Mouse (Mus musculus): ENCODE data around the gene Cables2. TPM values are rescaled to one million over a fixed set of nuclear protein-coding genes. Genes with fewer than 3 reads are reported as not detected.

Gene Cables2
- polyA plus RNA-seq, 1 experiment from 2014 or later: 16.8 TPM

DNA sequence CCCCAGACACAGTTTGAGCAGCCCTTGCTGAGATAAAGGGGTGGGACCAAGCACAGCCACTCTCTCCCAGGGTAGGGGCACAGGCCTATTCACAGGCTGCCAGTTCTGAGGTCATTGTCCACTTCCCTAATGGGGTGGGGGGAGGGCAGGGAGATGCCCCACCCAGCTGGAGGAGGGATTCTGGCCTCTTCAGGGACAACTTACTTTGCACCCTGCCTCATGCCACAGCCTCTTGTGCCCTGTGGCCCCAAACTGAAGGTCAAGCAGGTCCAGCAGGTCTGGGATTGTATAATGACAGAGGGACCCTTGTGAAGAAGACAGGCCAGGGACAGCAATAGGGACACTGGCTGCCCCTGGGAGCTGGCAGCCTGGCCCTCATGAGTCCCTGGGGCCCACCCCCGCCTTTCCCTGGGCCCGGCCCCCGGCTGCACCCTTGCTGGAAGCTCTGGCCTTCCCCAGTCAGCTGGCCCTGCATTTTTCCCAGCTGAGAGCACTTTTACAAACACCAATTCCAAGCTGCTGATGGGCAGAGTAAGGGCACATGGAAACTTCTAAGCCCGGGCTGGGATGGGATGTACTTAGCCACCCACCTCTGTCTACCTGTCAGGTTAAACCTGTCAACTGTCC, 58.8 kb downstream of the Cables2 start:
- DNase-seq (ENCODE audit: low spot score) (no peak), ATAC-seq (replicated peaks; ENCODE audit: low FRiP score) (no peak)
- Histone ChIP-seq H3K4me2 (ENCODE audit: low read depth, low read length, severe bottlenecking) (no peak overlapping the region), H3K9ac (ENCODE audit: low read length) (no peak overlapping the region; the same call in 1 of the 2 replicates), H3K4me1 (replicated peaks; ENCODE audit: control insufficient read depth, insufficient read depth, low read length) (peaks cover 5% of the 10 kb centered on the region; the same call in 1 of the 2 replicates), H3K9me3 (ENCODE audit: control insufficient read depth, low read length) (no peaks in the 10 kb centered on the region), H3K4me3 (ENCODE audit: low read depth, low read length) (no peak overlapping the region), H3K27ac (ENCODE audit: low read depth, low read length) (no peak overlapping the region), H3K27me3 (ENCODE audit: control insufficient read depth, insufficient read depth, low read length) (no peaks in the 10 kb centered on the region), H3K36me3 (ENCODE audit: control insufficient read depth, insufficient read depth, low read length) (no peaks in the 10 kb centered on the region)
- 90% methylated on average over 4 of the region's 4 CpGs for WGBS

DNA sequence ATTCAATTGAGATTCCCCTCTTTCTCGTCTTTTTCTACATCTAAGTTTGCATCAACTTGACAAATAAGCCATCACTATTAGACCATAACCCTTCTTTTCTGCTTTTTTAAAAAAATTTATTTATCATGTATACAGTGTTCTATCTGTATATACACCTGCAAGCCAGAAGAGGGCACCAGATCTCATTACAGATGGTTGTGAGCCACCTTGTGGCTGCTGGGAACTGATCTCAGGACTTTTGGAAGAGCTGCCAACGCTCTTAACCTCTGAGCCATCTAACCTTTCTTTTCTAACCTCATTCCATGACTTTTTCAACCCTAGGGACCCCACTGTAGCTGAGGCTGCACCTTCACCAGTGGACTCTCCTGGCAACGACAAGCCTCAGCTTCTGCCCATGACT, 61.0 kb downstream of the Cables2 start:
- ATAC-seq (replicated peaks; ENCODE audit: low FRiP score): no peak
- H3K9ac ChIP-seq (ENCODE audit: low read length): no peak overlapping the region
- no peaks in the 10 kb centered on the region for H3K9me3 ChIP-seq (ENCODE audit: control insufficient read depth, low read length)
- H3K27ac ChIP-seq (ENCODE audit: low read depth, low read length): no peak overlapping the region
- no peaks in the 10 kb centered on the region for H3K27me3 ChIP-seq (ENCODE audit: control insufficient read depth, insufficient read depth, low read length)
- H3K4me3 ChIP-seq (ENCODE audit: low read depth, low read length): no peak overlapping the region
- WGBS: 93% methylated on average over 3 of the region's 3 CpGs
- DNase-seq (ENCODE audit: low spot score): no peak
- H3K36me3 ChIP-seq (ENCODE audit: control insufficient read depth, insufficient read depth, low read length): no peaks in the 10 kb centered on the region
- H3K4me2 ChIP-seq (ENCODE audit: low read depth, low read length, severe bottlenecking): no peak overlapping the region
- H3K4me1 ChIP-seq (replicated peaks; ENCODE audit: control insufficient read depth, insufficient read depth, low read length): 0 out of 2 replicates have a peak, but pooled peaks cover 4% of the 10 kb centered on the region

GRCm38 (mm10) chr2:180208976-180209375, 64.3 kb downstream of the Cables2 start:
- no peak for ATAC-seq (replicated peaks; ENCODE audit: low FRiP score)
- Histone ChIP-seq H3K27ac (ENCODE audit: low read depth, low read length) (no peak overlapping the region), H3K9me3 (ENCODE audit: control insufficient read depth, low read length) (no peaks in the 10 kb centered on the region), H3K9ac (ENCODE audit: low read length) (no peak overlapping the region), H3K27me3 (ENCODE audit: control insufficient read depth, insufficient read depth, low read length) (no peaks in the 10 kb centered on the region), H3K36me3 (ENCODE audit: control insufficient read depth, insufficient read depth, low read length) (no peaks in the 10 kb centered on the region), H3K4me3 (ENCODE audit: low read depth, low read length) (no peak overlapping the region), H3K4me1 (replicated peaks; ENCODE audit: control insufficient read depth, insufficient read depth, low read length) (no peaks in the 10 kb centered on the region), H3K4me2 (ENCODE audit: low read depth, low read length, severe bottlenecking) (no peak overlapping the region)
- no peak for DNase-seq (ENCODE audit: low spot score)
- WGBS: 89% methylated on average over 1 of the region's 1 CpGs

Small RNA genes within 50 kb of the gene (microRNA-seq; reads per million reads assigned to microRNA genes)
- gene Mir3091 (ENCODE audit: insufficient number of aligned reads): not detected

Other genes with a start within 250 kb of the Cables2 start
- 7.5 and 8.9 TPM in 2 replicates for gene Lsm14b, start 248.5 kb downstream of the Cables2 start, polyA plus RNA-seq (2014; fragmentation: Nextera tagmentation; extraction: Ambion mirVana)
- 681 and 714 TPM in 2 replicates for gene Psma7, start 231.1 kb downstream of the Cables2 start, polyA plus RNA-seq (2014; fragmentation: Nextera tagmentation; extraction: Ambion mirVana)
- 16.8 and 17.8 TPM in 2 replicates for gene Ss18l1, start 231.0 kb downstream of the Cables2 start, polyA plus RNA-seq (2014; fragmentation: Nextera tagmentation; extraction: Ambion mirVana)
- 32.3 and 34.8 TPM in 2 replicates for gene Mtg2, start 202.9 kb downstream of the Cables2 start, polyA plus RNA-seq (2014; fragmentation: Nextera tagmentation; extraction: Ambion mirVana)
- 0.95 and 1.1 TPM in 2 replicates for gene Hrh3, start 169.0 kb downstream of the Cables2 start, polyA plus RNA-seq (2014; fragmentation: Nextera tagmentation; extraction: Ambion mirVana)
- gene Osbpl2, start 154.2 kb downstream of the Cables2 start, polyA plus RNA-seq (2014; fragmentation: Nextera tagmentation; extraction: Ambion mirVana): 40.9 and 43.8 TPM in 2 replicates
- 200 and 207 TPM in 2 replicates for gene Adrm1, start 102.0 kb downstream of the Cables2 start, polyA plus RNA-seq (2014; fragmentation: Nextera tagmentation; extraction: Ambion mirVana)
- 5.9 and 7.8 TPM in 2 replicates for gene Lama5, start 47.6 kb downstream of the Cables2 start, polyA plus RNA-seq (2014; fragmentation: Nextera tagmentation; extraction: Ambion mirVana)
- 423 and 468 TPM in 2 replicates for gene Rps21, start 16.1 kb downstream of the Cables2 start, polyA plus RNA-seq (2014; fragmentation: Nextera tagmentation; extraction: Ambion mirVana)
- gene Rbbp8nl, start 16.4 kb upstream of the Cables2 start, polyA plus RNA-seq (2014; fragmentation: Nextera tagmentation; extraction: Ambion mirVana): 0.08 TPM in 1 of 2 replicates, not detected in the other
- gene Gata5, start 61.2 kb upstream of the Cables2 start, polyA plus RNA-seq (2014; fragmentation: Nextera tagmentation; extraction: Ambion mirVana): 0.05 TPM in 1 of 2 replicates, not detected in the other
- 4.7 and 6.1 TPM in 2 replicates for gene Slco4a1, start 182.7 kb upstream of the Cables2 start, polyA plus RNA-seq (2014; fragmentation: Nextera tagmentation; extraction: Ambion mirVana)
- gene Ntsr1, start 226.5 kb upstream of the Cables2 start, polyA plus RNA-seq (2014; fragmentation: Nextera tagmentation; extraction: Ambion mirVana): 0.15 and 0.21 TPM in 2 replicates